Mouse (Mus musculus) forebrain, embryonic 11.5 days (tissue): ENCODE measurements around the gene Ggt6. TPM values are rescaled to one million over a fixed set of nuclear protein-coding genes. Genes with fewer than 3 reads are reported as not detected.
"Not testable (repeated sequence)": the region's sequence is repeated elsewhere in the genome, so short reads cannot be mapped to it uniquely, and the experiment has no call there.

ENCODE experiments used
- ATAC-seq: fragments of 200-750 bp; cut with Nextera tagmentation; replicated peaks from 2 replicates; pipeline ENCODE4 v1.8.0; 2017; ENCODE audit warnings: moderate TSS enrichment; ENCODE audit not compliant: low FRiP score
- DNase-seq: peaks from one replicate; pipeline ENCODE4 v3.0.0-alpha.2; 2017; ENCODE audit warnings: low spot score
- H3K27ac ChIP-seq: fragments of 300-500 bp; sonication (generic); 2 replicates; pipeline ENCODE4 v1.5.1; 2014; ENCODE audit warnings: low read depth, low read length
- H3K27me3 ChIP-seq: fragments of 300-500 bp; sonication (generic); 2 replicates; pipeline ENCODE4 v1.6.1; 2014; ENCODE audit warnings: mild to moderate bottlenecking, low read length, mixed read lengths; ENCODE audit not compliant: control insufficient read depth, insufficient read depth
- H3K36me3 ChIP-seq: fragments of 300-500 bp; sonication (generic); 2 replicates; pipeline ENCODE4 v1.6.1; 2014; ENCODE audit warnings: mild to moderate bottlenecking, low read length, moderate library complexity, mixed read lengths; ENCODE audit not compliant: control insufficient read depth, insufficient read depth
- H3K4me1 ChIP-seq: fragments of 300-500 bp; sonication (generic); replicated peaks from 2 replicates; pipeline ENCODE4 v1.6.1; 2014; ENCODE audit warnings: low read length, mixed read lengths; ENCODE audit not compliant: control insufficient read depth, insufficient read depth
- H3K4me2 ChIP-seq: fragments of 300-500 bp; sonication (generic); 2 replicates; pipeline ENCODE4 v1.6.1; 2014; ENCODE audit warnings: low read depth, mild to moderate bottlenecking, low read length, moderate library complexity, mixed read lengths; ENCODE audit not compliant: severe bottlenecking
- H3K4me3 ChIP-seq: fragments of 300-500 bp; sonication (generic); 2 replicates; pipeline ENCODE4 v1.5.1; 2014; ENCODE audit warnings: low read depth, low read length
- H3K9ac ChIP-seq: fragments of 300-500 bp; sonication (generic); 2 replicates; pipeline ENCODE4 v1.6.1; 2014; ENCODE audit warnings: low read length
- H3K9me3 ChIP-seq: fragments of 300-500 bp; sonication (generic); 2 replicates; pipeline ENCODE4 v1.6.1; 2016; ENCODE audit warnings: low read length, mixed read lengths; ENCODE audit not compliant: control insufficient read depth
- WGBS: fragments of 180-500 bp; shearing (Covaris S2); extraction: QIAGEN DNeasy Blood & Tissue Kit; methylation state at CpG from one replicate; pipeline ENCODE4 v1.1.7; 2014; 5-methylcytosine and 5-hydroxymethylcytosine counted together
- polyA plus RNA-seq: library from polyadenylated mRNA; unstranded; fragments of >200 nt; fragmentation: Nextera tagmentation; extraction: Ambion mirVana; gene quantifications from 2 replicates; pipeline ENCODE4 v1.2.1, GENCODE M21; 2014

The Ggt6 gene
- polyA plus RNA-seq, 1 experiment from 2014 or later: not detected

GRCm38 (mm10) chr11:72436756-72437650, 1.7 kb downstream of the Ggt6 start:
- DNase-seq (peak; percentile 48), ATAC-seq (no peak)
- Histone ChIP-seq H3K4me1 (no peaks in the 10 kb centered on the region; the same call in 1 of the 2 replicates), H3K36me3 (no peaks in the 10 kb centered on the region), H3K9ac (no peak overlapping the region), H3K4me3 (no peak overlapping the region), H3K27me3 (no peaks in the 10 kb centered on the region), H3K4me2 (no peak overlapping the region), H3K9me3 (no peaks in the 10 kb centered on the region), H3K27ac (no peak overlapping the region)
- 87% methylated on average over 16 of the region's 16 CpGs for whole genome bisulfite sequencing

- DNase-seq: peak; percentile 24
- H3K36me3 ChIP-seq: peaks cover 9% of the 10 kb centered on the region
- ATAC-seq: no peak
- no peaks in the 10 kb centered on the region for H3K9me3 ChIP-seq
- WGBS: 73% methylated on average over 4 of the region's 4 CpGs
- H3K4me1 ChIP-seq: peaks cover 5% of the 10 kb centered on the region; the same call in 1 of the 2 replicates
- no peak overlapping the region for H3K9ac ChIP-seq
- H3K27ac ChIP-seq: no peak overlapping the region
- H3K27me3 ChIP-seq: no peaks in the 10 kb centered on the region
- no peak overlapping the region for H3K4me3 ChIP-seq
- H3K4me2 ChIP-seq: no peak overlapping the region
Observed at GRCm38 (mm10) chr11:72438411-72438810, 3.1 kb downstream of the Ggt6 start.

DNA sequence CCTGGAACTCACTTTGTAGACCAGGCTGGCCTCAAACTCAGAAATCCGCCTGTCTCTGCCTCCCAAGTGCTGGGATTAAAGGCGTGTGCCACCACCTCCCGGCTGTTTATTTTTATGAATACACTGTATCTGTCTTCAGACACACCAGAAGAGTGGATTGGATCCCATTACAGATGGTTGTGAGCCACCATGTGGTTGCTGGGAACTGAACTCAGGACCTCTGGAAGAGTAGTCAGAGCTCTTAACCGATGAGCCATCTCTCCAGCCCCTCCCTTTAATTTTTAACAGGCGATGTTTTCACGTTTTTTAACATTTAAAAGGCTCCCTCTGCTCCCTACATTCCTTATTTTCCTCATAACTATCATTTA, 5.3 kb downstream of the Ggt6 start:
- Histone ChIP-seq H3K4me2 (peak overlapping the region; percentile 55), H3K36me3 (peaks cover 21% of the 10 kb centered on the region), H3K27ac (peak overlapping the region; percentile 94), H3K9ac (peak overlapping the region; percentile 77), H3K4me3 (peak overlapping the region; percentile 80)
- H3K4me1 ChIP-seq, H3K27me3 ChIP-seq, DNase-seq, H3K9me3 ChIP-seq: not testable (repeated sequence)
- 0 out of 2 replicates have a peak, but pooled peaks have one; percentile 9 for ATAC-seq
- 50% methylated on average over 6 of the region's 6 CpGs for WGBS

GRCm38 (mm10) chr11:72440965-72441664, 5.8 kb downstream of the Ggt6 start, which contains the start of gene Mybbp1a:
Mybbp1a (plus strand) TSS chr11:72441355.
- H3K4me1 ChIP-seq: peaks cover 5% of the 10 kb centered on the region; the same call in 1 of the 2 replicates
- under 1% methylated on average over 46 of the region's 46 CpGs for WGBS
- peak within 1 kb of the TSS; percentile 55 for H3K4me2 ChIP-seq
- H3K4me3 ChIP-seq: peak within 1 kb of the TSS; percentile 80
- H3K9ac ChIP-seq: peak within 1 kb of the TSS; percentile 77
- peak within 1 kb of the TSS; percentile 94 for H3K27ac ChIP-seq
- H3K36me3 ChIP-seq: peaks cover 23% of the 10 kb centered on the region
- H3K9me3 ChIP-seq: no peaks in the 10 kb centered on the region
- DNase-seq (peak; percentile 98), ATAC-seq (peak; percentile 93)
- no peaks in the 10 kb centered on the region for H3K27me3 ChIP-seq

DNA sequence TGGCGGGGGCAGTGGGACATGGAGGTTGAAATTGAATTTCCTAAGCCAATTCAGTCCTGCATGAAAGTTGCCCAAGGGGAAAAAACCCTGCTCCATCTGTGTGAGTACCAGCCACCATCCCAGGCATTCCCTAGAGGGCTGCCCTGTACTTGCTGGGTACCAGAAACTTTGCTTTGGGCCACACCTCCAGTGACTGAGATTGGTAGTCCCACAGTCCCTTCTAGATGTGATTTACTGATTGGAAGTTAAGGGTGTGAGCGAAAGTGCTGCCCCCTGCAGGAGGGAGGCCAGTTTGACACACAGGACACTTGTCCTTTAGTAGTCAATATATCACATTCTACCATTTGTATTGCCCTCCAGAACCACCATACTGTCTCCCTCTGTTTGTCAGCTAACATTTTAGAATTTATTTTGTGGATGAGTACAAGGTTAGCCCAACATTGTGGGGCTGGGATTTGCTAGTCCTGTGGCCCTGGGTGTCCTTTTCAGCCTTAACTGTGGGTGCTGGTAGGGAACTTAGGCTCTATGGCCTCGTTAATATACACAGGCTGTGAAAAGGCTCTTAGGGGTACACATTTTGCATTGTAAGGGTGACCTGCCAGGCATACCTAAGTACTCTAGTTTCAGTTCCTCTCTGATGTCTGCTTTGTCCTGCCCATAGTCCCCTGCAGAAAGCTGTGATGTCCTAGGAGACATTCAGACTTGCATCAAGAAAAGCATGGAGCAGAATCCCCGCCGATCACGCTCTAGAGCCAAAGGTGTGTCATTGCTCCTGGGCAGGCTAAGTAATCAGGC, 11.2 kb downstream of the Ggt6 start:
- ATAC-seq: no peak
- no peak overlapping the region for H3K4me3 ChIP-seq
- no peak overlapping the region for H3K27ac ChIP-seq
- no peaks in the 10 kb centered on the region for H3K9me3 ChIP-seq
- WGBS: 84% methylated on average over 6 of the region's 6 CpGs
- no peaks in the 10 kb centered on the region for H3K27me3 ChIP-seq
- no peak overlapping the region for H3K4me2 ChIP-seq
- peaks cover 65% of the 10 kb centered on the region for H3K36me3 ChIP-seq
- no peak overlapping the region for H3K9ac ChIP-seq
- DNase-seq: peak; percentile 73
- peaks cover 5% of the 10 kb centered on the region; the same call in 1 of the 2 replicates for H3K4me1 ChIP-seq

DNA sequence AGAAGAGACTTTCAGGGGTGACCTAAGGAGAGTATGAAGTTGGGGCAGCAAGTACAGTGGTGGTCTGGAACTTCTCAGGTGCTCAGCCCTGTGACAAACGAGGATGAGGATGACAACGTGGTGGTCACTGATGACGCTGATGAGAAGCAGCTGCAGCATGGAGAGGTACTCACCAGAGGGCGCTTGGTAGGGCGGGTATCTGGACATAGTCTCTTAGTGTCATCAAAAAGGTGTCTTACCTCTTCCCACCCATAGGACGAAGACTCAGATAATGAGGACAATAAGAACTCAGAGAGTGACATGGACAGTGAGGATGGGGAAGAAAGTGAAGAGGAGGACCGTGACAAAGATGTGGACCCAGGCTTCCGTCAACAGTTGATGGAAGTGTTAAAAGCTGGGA, 12.1 kb downstream of the Ggt6 start:
- peaks cover 1% of the 10 kb centered on the region; the same call in 1 of the 2 replicates for H3K4me1 ChIP-seq
- H3K36me3 ChIP-seq: peaks cover 71% of the 10 kb centered on the region
- H3K9ac ChIP-seq: no peak overlapping the region
- H3K9me3 ChIP-seq: no peaks in the 10 kb centered on the region
- H3K27me3 ChIP-seq: no peaks in the 10 kb centered on the region
- H3K27ac ChIP-seq: no peak overlapping the region
- WGBS: 90% methylated on average over 8 of the region's 8 CpGs
- no peak overlapping the region for H3K4me3 ChIP-seq
- DNase-seq (no peak), ATAC-seq (no peak)
- H3K4me2 ChIP-seq: no peak overlapping the region

- DNase-seq (no peak), ATAC-seq (no peak)
- Histone ChIP-seq H3K9me3 (no peaks in the 10 kb centered on the region), H3K4me3 (no peak overlapping the region), H3K27ac (no peak overlapping the region), H3K4me2 (no peak overlapping the region), H3K9ac (no peak overlapping the region), H3K4me1 (0 out of 2 replicates have a peak, but pooled peaks cover 2% of the 10 kb centered on the region), H3K36me3 (peaks cover 37% of the 10 kb centered on the region), H3K27me3 (no peaks in the 10 kb centered on the region)
- WGBS: 72% methylated on average over 3 of the region's 3 CpGs
Observed at GRCm38 (mm10) chr11:72452140-72452665, 16.9 kb downstream of the Ggt6 start.
